Comparison of ENCODE assay signal across 9 mouse cellular contexts in the genomic region with DNA sequence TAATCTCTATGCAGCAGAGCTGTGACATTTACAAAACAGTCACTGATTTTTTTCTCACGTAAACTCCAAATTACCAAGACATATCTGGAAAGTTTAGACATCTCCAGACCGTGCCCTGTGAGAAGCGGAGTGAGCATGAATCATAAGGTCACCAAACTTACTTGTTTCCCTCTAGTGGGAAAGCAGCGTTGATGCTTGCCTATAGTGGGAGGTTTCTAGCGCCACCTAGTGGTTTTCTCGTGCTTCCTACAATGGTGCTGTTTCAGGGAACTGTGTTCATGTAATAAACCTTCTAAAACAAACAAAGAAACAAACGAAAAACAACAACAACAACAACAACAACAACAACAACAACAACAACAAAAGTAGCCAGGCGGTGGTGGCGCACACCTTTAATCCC. TPM values are rescaled to one million over a fixed set of nuclear protein-coding genes. Genes with fewer than 3 reads are reported as not detected.
DNase-seq lines count a peak whose midpoint lies in the region; TF ChIP-seq lines count a peak whose summit lies in the region.
"Had no signal": no experiment of that assay in that cellular context is flagged by ENCODE, and none has a peak within 500 bp of the region (broad histone marks: within the 10 kb centered on the region; RNA-seq: fewer than 3 reads in every experiment).

No protein-coding gene starts in this region.

- no peaks in the 10 kb centered on the region for H3K4me1 ChIP-seq in forebrain, embryonic 10.5 days
- H3K4me1 ChIP-seq in hindbrain, embryonic 10.5 days (replicated peaks), result no peaks in the 10 kb centered on the region
- H3K4me1 ChIP-seq: lung, embryonic 15.5 days had no signal

- peak; percentile 94 for DNase-seq in ES-CJ7 (ENCODE audit: low read depth, low spot score)
- DNase-seq in brain, embryonic 14.5 days (ENCODE audit: low read depth), result peak; percentile 94
- peak; percentile 69 for DNase-seq in forebrain, embryonic 10.5 days (ENCODE audit: extremely low spot score, low spot score)
- DNase-seq in hindbrain, embryonic 10.5 days (ENCODE audit: low spot score), result peak; percentile 65
- peak; percentile 61 to 76 for DNase-seq in layer of hippocampus, adult 2 months (ENCODE audit: low spot score in 2 of 2)
- peak; percentile 80 for DNase-seq in lung, postnatal 10 days
- DNase-seq in right cerebral cortex, adult 18-20 months, result peak; percentile 63
- DNase-seq in urinary bladder, postnatal 36 days (ENCODE audit: low spot score in 2 of 2), result peak; percentile 35 to 57

- H3K9me3 ChIP-seq in forebrain, embryonic 10.5 days, result no peaks in the 10 kb centered on the region
- H3K9me3 ChIP-seq in hindbrain, embryonic 10.5 days, result no peaks in the 10 kb centered on the region
- H3K9me3 ChIP-seq: lung, embryonic 15.5 days had no signal

- no peaks in the 10 kb centered on the region for H3K27me3 ChIP-seq in forebrain, embryonic 10.5 days (ENCODE audit: poor library complexity, severe bottlenecking)
- H3K27me3 ChIP-seq in hindbrain, embryonic 10.5 days (ENCODE audit: insufficient read depth, poor library complexity, severe bottlenecking), result no peaks in the 10 kb centered on the region
- H3K27me3 ChIP-seq: lung, embryonic 15.5 days had no signal

- no peaks in the 10 kb centered on the region for H3K36me3 ChIP-seq in forebrain, embryonic 10.5 days (replicated peaks)
- H3K36me3 ChIP-seq in hindbrain, embryonic 10.5 days, result no peaks in the 10 kb centered on the region
- H3K36me3 ChIP-seq: lung, embryonic 15.5 days had no signal

- peak; percentile 93; the same call in 1 of the 2 replicates for TF ChIP-seq CTCF in brain, embryonic 14.5 days (IDR thresholded peaks at IDR 0.05; ENCODE audit: borderline replicate concordance, extremely low read depth, insufficient read depth, insufficient read length)
- peak; percentile 89 for TF ChIP-seq CTCF in layer of hippocampus, adult 2 months (conservative IDR thresholded peaks at IDR 0.05)

- 18% methylated on average over 9 of the region's 9 CpGs for WGBS in forebrain, embryonic 10.5 days
- 19% methylated on average over 9 of the region's 9 CpGs for WGBS in hindbrain, embryonic 10.5 days

- H3K4me3 ChIP-seq in forebrain, embryonic 10.5 days, result no peak overlapping the region
- no peak overlapping the region for H3K4me3 ChIP-seq in hindbrain, embryonic 10.5 days
- no peak overlapping the region for H3K4me3 ChIP-seq in layer of hippocampus, adult 2 months
- H3K4me3 ChIP-seq: lung, embryonic 15.5 days had no signal

- no peak for TF ChIP-seq POLR2A in brain, embryonic 14.5 days (IDR thresholded peaks at IDR 0.05; ENCODE audit: borderline replicate concordance, extremely low read depth, insufficient read depth, insufficient read length, poor library complexity, severe bottlenecking)

- no peak overlapping the region for H3K27ac ChIP-seq in forebrain, embryonic 10.5 days
- no peak overlapping the region for H3K27ac ChIP-seq in hindbrain, embryonic 10.5 days
- no peak overlapping the region for H3K27ac ChIP-seq in layer of hippocampus, adult 2 months
- H3K27ac ChIP-seq: lung, embryonic 15.5 days had no signal

RNA-seq across cellular contexts. Expression of gene Akr1cl, which starts 22.4 kb away (rescaled TPM):
- 0.05 TPM in 2 replicates for polyA plus RNA-seq in brain, embryonic 14.5 days (2012; rRNA removed)
- 0.22 and 0.37 TPM in 2 replicates for polyA plus RNA-seq in forebrain, embryonic 10.5 days (2016; fragmentation: Nextera tagmentation; extraction: Ambion mirVana)
- polyA plus RNA-seq in hindbrain, embryonic 10.5 days (2016; fragmentation: Nextera tagmentation; extraction: Ambion mirVana), result 0.22 and 0.34 TPM in 2 replicates
- not detected for total RNA-seq in layer of hippocampus, adult 2 months (2021)

RNA-seq across cellular contexts. Expression of gene Cryge, which starts 40.8 kb away (rescaled TPM):
- polyA plus RNA-seq in brain, embryonic 14.5 days (2012; rRNA removed), result not detected in 2 replicates
- 2.0 and 2.9 TPM in 2 replicates for polyA plus RNA-seq in forebrain, embryonic 10.5 days (2016; fragmentation: Nextera tagmentation; extraction: Ambion mirVana)
- polyA plus RNA-seq in hindbrain, embryonic 10.5 days (2016; fragmentation: Nextera tagmentation; extraction: Ambion mirVana), result 0.30 and 2.9 TPM in 2 replicates
- not detected for total RNA-seq in layer of hippocampus, adult 2 months (2021)
- polyA plus RNA-seq: lung, embryonic 15.5 days had no signal

RNA-seq across cellular contexts. Expression of gene Crygd, which starts 53.1 kb away (rescaled TPM):
- not detected in 2 replicates for polyA plus RNA-seq in brain, embryonic 14.5 days (2012; rRNA removed)
- not detected in 2 replicates for polyA plus RNA-seq in forebrain, embryonic 10.5 days (2016; fragmentation: Nextera tagmentation; extraction: Ambion mirVana)
- polyA plus RNA-seq in hindbrain, embryonic 10.5 days (2016; fragmentation: Nextera tagmentation; extraction: Ambion mirVana), result not detected in 2 replicates
- not detected for total RNA-seq in layer of hippocampus, adult 2 months (2021)
- polyA plus RNA-seq: lung, embryonic 15.5 days had no signal

RNA-seq across cellular contexts. Expression of gene Plekhm3, which starts 53.5 kb away (rescaled TPM):
- polyA plus RNA-seq in brain, embryonic 14.5 days (2012; rRNA removed), result 5.3 and 7.4 TPM in 2 replicates
- 6.2 and 7.2 TPM in 2 replicates for polyA plus RNA-seq in forebrain, embryonic 10.5 days (2016; fragmentation: Nextera tagmentation; extraction: Ambion mirVana)
- 9.2 and 9.8 TPM in 2 replicates for polyA plus RNA-seq in hindbrain, embryonic 10.5 days (2016; fragmentation: Nextera tagmentation; extraction: Ambion mirVana)
- total RNA-seq in layer of hippocampus, adult 2 months (2021), result 10 to 100 TPM; 35.6 to 36.0 TPM
